Mouse (Mus musculus): ENCODE data around the gene 3830403N18Rik. TPM values are rescaled to one million over a fixed set of nuclear protein-coding genes. Genes with fewer than 3 reads are reported as not detected.
"Not testable (repeated sequence)": the region's sequence is repeated elsewhere in the genome, so short reads cannot be mapped to it uniquely, and the experiment has no call there.

The 3830403N18Rik gene
- 0.17 and 0.23 TPM in 2 replicates for polyA plus RNA-seq (2012)

GRCm38 (mm10) chrX:56136336-56136909 is at the start of gene 3830403N18Rik:
3830403N18Rik (plus strand) TSS chrX:56136572.
- not testable (repeated sequence) for TF ChIP-seq GATA1 (IDR thresholded peaks at IDR 0.05; ENCODE audit: low read length)

GRCm38 (mm10) chrX:56151396-56151795 is 15.0 kb downstream of the 3830403N18Rik start:
- TF ChIP-seq GATA1 (IDR thresholded peaks at IDR 0.05; ENCODE audit: low read length), result no peak

Other genes with a start within 250 kb of the 3830403N18Rik start
- 0.17 and 0.38 TPM in 2 replicates for gene Gm773, start 76.3 kb downstream of the 3830403N18Rik start, polyA plus RNA-seq (2012)
- gene Zfp449, start 209.8 kb downstream of the 3830403N18Rik start, polyA plus RNA-seq (2012), result 0.09 and 0.11 TPM in 2 replicates
- not detected in 2 replicates for gene Smim10l2a, start 238.0 kb downstream of the 3830403N18Rik start, polyA plus RNA-seq (2012)

All from G1E-ER4 (cell line).